Mouse (Mus musculus): ENCODE results near the gene 2310061I04Rik. TPM values are rescaled to one million over a fixed set of nuclear protein-coding genes. Genes with fewer than 3 reads are reported as not detected.

The 2310061I04Rik gene
- total and polyA plus RNA-seq, 3 experiments: 11.4 to 106 TPM; not detected in 1

DNA sequence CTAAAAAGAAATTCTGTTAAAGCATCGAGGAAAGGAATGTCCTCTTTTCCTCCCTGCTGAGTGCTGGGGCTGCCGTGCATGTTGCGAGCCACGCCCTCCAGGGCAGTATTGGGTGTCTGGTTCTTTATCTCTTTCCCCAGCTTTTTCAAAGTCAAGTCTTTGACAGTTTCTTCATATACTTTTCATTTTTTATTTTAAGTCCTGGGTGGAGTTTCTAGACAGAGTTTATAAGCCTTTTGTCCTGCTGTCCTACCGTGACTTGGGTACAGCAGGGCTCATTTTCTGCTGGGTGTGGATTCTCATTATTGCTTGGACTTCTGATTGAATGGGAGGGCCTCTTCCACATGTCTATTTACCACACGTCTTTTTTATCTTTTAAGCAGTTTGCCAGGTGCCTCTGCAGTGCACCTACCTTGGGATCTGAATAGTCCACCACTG is 22.7 kb upstream of the 2310061I04Rik start:
- Histone ChIP-seq H3K4me3 (ENCODE audit: control insufficient read depth in 1 of 2, insufficient read depth in 1 of 2, low read depth in 2 of 2, low read length in 2 of 2) (peak overlapping the region in 1 of 2 experiments; percentile 17; a peak in 2 of 4 replicates), H3K79me2 (ENCODE audit: control insufficient read depth, insufficient read depth, low read length, poor library complexity) (peaks cover 37% of the 10 kb centered on the region), H3K9ac (ENCODE audit: control insufficient read depth, low read depth, low read length, poor library complexity, severe bottlenecking) (peak overlapping the region; percentile 66), H3K9me3 (replicated peaks; ENCODE audit: insufficient read depth, low read length) (no peaks in the 10 kb centered on the region), H3K27ac (ENCODE audit: control insufficient read depth, low read depth, low read length) (peak overlapping the region; percentile 90), H3K27me3 (ENCODE audit: control insufficient read depth in 1 of 2, insufficient read depth in 2 of 2, low read length in 2 of 2) (no peaks in the 10 kb centered on the region), H3K36me3 (ENCODE audit: control insufficient read depth in 1 of 2, insufficient read depth in 2 of 2, low read length in 2 of 2) (peaks cover 0 to 51% of the 10 kb centered on the region in 2 experiments; a peak in 2 of 4 replicates), H3K4me1 (ENCODE audit: control insufficient read depth in 1 of 2, insufficient read depth in 2 of 2, low read length in 2 of 2) (peaks cover 9 to 46% of the 10 kb centered on the region in 2 experiments)
- TF ChIP-seq ZNF384 (IDR thresholded peaks at IDR 0.05; ENCODE audit: low read depth, low read length): no peak
- peak; percentile 91 for TF ChIP-seq TBP (IDR thresholded peaks at IDR 0.05; ENCODE audit: low read depth, low read length)
- TF ChIP-seq MAZ (IDR thresholded peaks at IDR 0.05; ENCODE audit: low read depth, low read length): no peak
- TF ChIP-seq ETS1 (IDR thresholded peaks at IDR 0.05; ENCODE audit: low read depth, low read length): no peak
- TF ChIP-seq MEF2A (IDR thresholded peaks at IDR 0.05; ENCODE audit: extremely low read depth, insufficient replicate concordance, low read depth, low read length, poor library complexity, severe bottlenecking): no peak
- no peak for TF ChIP-seq JUND (IDR thresholded peaks at IDR 0.05; ENCODE audit: low read depth, low read length)
- no peak for TF ChIP-seq SMC3 (IDR thresholded peaks at IDR 0.05; ENCODE audit: low read depth, low read length)
- no peak for TF ChIP-seq E2F4 (IDR thresholded peaks at IDR 0.05; ENCODE audit: borderline replicate concordance, low read depth, low read length)
- TF ChIP-seq POLR2AphosphoS2 (IDR thresholded peaks at IDR 0.05; ENCODE audit: low read length): no peak
- TF ChIP-seq GATA1 (IDR thresholded peaks at IDR 0.05; ENCODE audit: low read depth, low read length): no peak
- TF ChIP-seq POLR2A (IDR thresholded peaks at IDR 0.05; ENCODE audit: control insufficient read depth in 1 of 2, insufficient read depth in 1 of 2, low read depth in 1 of 2, low read length in 2 of 2, poor library complexity in 1 of 2): peak in 1 of 2 experiments; percentile 58; a peak in 2 of 4 replicates
- no peak for TF ChIP-seq MYB (IDR thresholded peaks at IDR 0.05; ENCODE audit: low read depth, low read length)
- peak; percentile 83 for TF ChIP-seq TAL1 (IDR thresholded peaks at IDR 0.05; ENCODE audit: low read length)
- no peak for TF ChIP-seq NRF1 (IDR thresholded peaks at IDR 0.05; ENCODE audit: insufficient read depth, low read depth, low read length, poor library complexity, severe bottlenecking)
- no peak for TF ChIP-seq CHD2 (IDR thresholded peaks at IDR 0.05; ENCODE audit: low read length)
- no peak for TF ChIP-seq KAT2A (conservative IDR thresholded peaks at IDR 0.05; ENCODE audit: low read depth, low read length)
- no peak for TF ChIP-seq ELF1 (IDR thresholded peaks at IDR 0.05; ENCODE audit: low read depth, low read length)
- TF ChIP-seq NELFE (IDR thresholded peaks at IDR 0.05; ENCODE audit: low read depth, low read length): no peak
- no peak for TF ChIP-seq POLR2AphosphoS5 (IDR thresholded peaks at IDR 0.05; ENCODE audit: borderline replicate concordance, low read depth, low read length)
- no peak for TF ChIP-seq TCF12 (IDR thresholded peaks at IDR 0.05; ENCODE audit: low read depth, low read length)
- TF ChIP-seq BHLHE40 (IDR thresholded peaks at IDR 0.05; ENCODE audit: borderline replicate concordance, low read depth, low read length): no peak
- no peak for TF ChIP-seq CTCF (IDR thresholded peaks at IDR 0.05 in 2 of 3, conservative IDR thresholded peaks at IDR 0.05 in 1 of 3; ENCODE audit: control insufficient read depth in 1 of 3, insufficient read depth in 1 of 3, low read depth in 2 of 3, low read length in 3 of 3, poor library complexity in 1 of 3, severe bottlenecking in 1 of 3)
- peak; percentile 91 for DNase-seq (ENCODE audit: low read depth, low spot score)

Data from MEL (cell line).